Mouse (Mus musculus) lung, postnatal 14 days (tissue): Measurements from ENCODE around the gene Ubiad1.

Experiments used
- DNase-seq: peaks from one replicate; pipeline ENCODE4 v3.0.0; 2021

Ubiad1 gene

DNA sequence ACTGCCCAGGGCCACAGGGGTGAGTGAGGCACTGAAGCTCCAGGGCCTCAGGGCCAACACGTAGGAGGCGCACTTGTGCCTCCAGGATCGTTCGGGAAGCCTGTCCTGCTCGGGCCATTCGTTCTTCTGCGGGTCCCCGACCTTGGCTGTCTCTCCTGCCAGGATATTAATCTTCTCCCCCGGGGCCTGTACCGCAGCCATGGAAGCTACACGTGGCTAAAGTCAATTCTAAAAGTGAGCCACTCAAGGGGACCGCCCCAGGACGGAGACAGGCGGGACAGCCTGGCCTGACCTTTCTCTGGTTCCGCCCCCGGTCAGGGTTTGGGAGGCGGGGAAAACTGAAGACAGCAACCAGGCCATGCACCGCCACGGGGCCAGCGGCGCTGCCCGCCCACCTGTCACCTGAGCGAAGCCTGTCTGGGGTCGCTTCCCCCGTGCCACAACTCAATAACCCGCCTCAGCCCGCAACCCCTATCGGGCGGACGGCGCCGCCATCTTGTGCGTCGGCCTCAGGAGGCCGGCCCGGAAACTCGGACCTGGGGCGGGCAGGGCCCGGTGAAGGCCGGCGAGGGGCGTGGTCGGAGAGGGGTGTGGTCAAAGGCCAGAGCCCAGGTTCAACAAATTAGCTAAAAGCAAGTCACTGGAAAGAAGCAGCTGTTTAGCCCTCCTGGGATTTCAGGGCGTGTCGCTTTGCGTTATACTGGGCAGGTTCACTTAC is at the start of gene Ubiad1:
Gene Ubiad1, minus strand, starts transcription at position 522 of the 718 bp plus-strand sequence.
- DNase-seq: peak; percentile 87

DNA sequence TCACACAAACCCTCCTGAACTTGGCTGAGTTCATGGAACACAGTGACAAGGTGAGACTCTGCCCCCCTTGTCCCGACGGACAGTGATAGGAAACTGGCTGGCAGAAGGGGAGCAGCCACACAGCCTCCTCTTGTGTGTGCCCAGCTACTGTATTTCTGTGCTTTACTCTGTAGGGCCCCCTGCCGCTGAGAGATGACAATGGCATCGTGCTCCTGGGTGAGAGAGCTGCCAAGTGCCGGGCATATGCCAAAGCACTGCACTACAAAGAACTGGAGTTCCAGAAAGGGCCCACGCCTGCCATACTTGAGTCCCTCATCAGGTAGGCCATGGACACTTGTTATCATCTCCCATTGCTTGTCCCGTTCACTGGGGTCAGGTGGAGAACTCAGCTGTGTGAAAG is 46.9 kb upstream of the Ubiad1 start:
- no peak for DNase-seq

GRCm38 (mm10) chr4:148490502-148490901 is 45.9 kb upstream of the Ubiad1 start:
- peak; percentile 25 for DNase-seq

DNA sequence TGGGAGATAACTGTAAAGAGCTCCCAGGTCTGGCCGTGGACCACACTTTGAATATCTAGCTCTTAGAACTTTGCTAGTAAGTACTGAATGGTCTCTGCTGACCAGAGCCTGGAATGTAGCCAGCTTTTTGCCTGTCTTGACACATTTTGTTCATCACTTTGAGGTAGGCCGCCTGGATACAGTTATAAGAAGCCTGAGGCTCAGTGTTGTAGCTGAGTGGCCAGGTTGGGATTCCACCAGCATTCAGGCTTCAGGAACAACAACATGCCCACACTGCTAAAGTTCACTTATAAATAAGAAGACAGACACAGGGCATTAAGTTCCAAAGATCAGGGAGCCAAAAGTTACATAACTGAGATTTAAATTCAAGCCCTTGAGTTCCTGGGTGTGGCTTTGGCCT is 43.3 kb upstream of the Ubiad1 start:
- DNase-seq: no peak

GRCm38 (mm10) chr4:148484511-148484910 is 39.9 kb upstream of the Ubiad1 start:
- no peak for DNase-seq

DNA sequence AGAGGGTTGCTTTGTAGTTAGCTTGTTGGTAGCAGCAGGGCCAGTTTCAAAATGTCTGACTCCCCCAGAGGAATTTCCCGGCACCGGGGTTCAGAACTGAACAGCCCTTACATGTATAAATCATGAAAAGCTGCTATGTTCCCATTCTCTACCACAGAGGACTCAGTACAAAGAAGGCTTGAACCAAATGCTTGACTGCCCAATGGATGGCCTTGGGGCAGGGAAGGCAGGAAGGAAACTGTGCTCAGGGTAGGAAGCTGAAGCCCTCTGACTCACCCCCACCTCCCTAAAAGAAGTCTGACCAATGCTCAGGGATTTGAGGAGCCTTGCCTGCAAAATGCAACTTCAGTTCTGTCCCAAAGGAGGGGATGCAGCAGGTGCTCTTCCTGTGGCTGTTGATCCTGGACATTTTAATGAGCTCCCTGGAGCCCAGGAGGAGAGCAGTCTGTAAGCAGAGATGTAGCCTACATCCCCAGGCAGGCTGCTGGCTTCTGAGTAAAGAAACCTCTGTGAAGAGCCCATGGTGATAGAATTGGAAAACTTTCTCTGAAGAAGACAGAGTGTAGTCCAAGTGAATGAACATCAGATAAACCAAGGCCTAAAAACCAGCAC is 37.1 kb upstream of the Ubiad1 start:
- DNase-seq: no peak

GRCm38 (mm10) chr4:148480245-148480644 is 35.7 kb upstream of the Ubiad1 start:
- no peak for DNase-seq

- DNase-seq: no peak
These were observed 28.9 kb upstream of the Ubiad1 start for GRCm38 (mm10) chr4:148473496-148473895.

- no peak for DNase-seq
These were observed 28.0 kb upstream of the Ubiad1 start for GRCm38 (mm10) chr4:148472436-148473174.

- no peak for DNase-seq
These were observed 26.8 kb upstream of the Ubiad1 start for GRCm38 (mm10) chr4:148471363-148471806.

DNA sequence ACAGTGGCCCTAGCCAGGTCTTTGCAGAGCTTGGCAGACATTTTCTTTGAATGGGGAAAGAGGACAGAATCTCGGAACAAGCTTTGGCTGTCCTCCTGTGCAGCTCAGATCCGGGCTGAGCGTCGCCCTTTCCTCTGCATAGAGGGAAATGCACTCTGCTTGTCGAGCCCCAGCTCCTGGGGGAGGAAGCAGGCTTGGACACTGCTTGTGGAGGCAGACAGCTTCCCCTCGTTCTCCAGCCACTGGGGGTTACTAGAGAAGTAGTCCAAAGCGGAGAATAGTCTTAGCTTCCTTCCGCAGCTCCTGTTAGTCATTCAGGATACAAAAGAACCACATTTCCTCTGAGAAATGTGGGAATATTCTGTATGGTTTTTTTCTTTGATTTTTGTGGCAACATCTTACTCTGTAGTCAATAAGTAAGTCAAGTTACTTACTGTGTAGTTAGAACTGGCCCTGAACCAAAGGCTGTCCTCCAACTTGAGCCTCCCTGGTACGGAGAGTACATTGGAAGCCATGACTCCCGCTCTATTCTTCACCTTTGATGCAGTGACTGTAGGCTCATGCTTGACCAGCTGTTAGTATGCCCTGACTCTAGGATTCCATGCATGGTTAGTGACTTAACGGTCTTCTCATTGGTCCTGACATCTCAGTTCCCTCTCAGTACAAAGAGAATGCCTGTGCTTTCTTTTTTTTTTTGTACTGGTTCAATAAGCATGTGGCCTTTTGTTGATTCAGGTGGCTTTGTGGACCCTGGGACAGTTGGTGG is 25.1 kb upstream of the Ubiad1 start:
- no peak for DNase-seq

DNA sequence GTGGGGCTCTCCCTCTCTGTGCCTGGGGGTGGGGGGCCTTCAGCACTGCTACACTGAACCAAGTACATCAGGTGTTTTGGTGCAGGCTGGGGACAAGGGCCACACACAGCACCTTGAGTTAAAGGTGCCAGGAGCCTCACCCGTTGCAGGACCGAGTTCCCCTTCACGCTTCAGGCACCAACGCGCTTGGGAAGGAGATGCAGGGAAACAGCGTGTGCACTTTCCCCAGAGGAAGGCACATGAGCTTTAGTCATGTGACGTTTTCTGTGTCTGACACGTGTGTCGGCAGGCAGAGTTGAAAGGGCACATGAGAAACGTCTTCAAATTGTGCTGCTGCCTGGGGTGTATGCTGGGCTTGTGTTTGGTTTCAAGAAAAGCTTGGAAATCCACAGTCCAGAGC is 23.8 kb upstream of the Ubiad1 start:
- no peak for DNase-seq

- no peak for DNase-seq
These were observed 22.0 kb upstream of the Ubiad1 start for GRCm38 (mm10) chr4:148466511-148467079.

DNA sequence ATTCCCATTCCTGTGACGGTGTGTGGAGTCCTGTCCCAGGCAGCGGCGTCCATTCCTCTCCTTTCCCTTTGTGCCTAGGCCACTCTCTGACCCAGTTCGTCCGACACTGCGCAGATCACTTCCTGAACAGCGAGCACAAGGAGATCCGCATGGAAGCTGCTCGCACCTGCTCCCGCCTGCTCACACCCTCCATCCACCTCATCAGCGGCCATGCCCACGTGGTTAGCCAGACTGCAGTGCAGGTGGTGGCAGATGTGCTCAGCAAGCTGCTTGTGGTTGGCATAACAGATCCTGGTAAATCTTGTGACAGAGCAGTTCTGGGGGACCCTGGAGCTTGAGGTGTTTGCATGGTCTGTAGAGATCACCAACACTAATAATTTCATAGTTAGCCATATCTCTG is 20.3 kb upstream of the Ubiad1 start:
- DNase-seq: no peak

- DNase-seq: no peak
These were observed 19.7 kb upstream of the Ubiad1 start for GRCm38 (mm10) chr4:148464301-148464700.

- DNase-seq: peak; percentile 32
These were observed 18.8 kb upstream of the Ubiad1 start for GRCm38 (mm10) chr4:148463208-148463960.

DNA sequence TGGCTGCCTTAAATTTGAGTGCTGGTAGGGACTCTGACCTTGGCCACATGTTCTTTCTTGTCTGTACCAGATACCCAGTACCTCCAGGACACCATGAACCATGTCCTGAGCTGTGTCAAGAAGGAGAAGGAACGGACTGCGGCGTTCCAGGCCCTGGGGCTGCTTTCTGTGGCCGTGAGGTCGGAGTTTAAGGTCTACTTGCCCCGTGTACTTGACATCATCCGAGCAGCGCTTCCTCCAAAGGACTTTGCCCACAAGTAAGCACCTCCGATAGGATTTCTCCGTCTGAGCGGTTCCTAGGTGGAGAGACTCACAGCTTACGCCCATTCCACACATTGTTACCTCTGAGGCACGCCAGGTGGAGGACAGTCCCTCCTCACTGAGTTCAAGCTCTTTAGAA is 18.1 kb upstream of the Ubiad1 start:
- no peak for DNase-seq

- DNase-seq: no peak
These were observed 17.2 kb upstream of the Ubiad1 start for GRCm38 (mm10) chr4:148461772-148462171.

DNA sequence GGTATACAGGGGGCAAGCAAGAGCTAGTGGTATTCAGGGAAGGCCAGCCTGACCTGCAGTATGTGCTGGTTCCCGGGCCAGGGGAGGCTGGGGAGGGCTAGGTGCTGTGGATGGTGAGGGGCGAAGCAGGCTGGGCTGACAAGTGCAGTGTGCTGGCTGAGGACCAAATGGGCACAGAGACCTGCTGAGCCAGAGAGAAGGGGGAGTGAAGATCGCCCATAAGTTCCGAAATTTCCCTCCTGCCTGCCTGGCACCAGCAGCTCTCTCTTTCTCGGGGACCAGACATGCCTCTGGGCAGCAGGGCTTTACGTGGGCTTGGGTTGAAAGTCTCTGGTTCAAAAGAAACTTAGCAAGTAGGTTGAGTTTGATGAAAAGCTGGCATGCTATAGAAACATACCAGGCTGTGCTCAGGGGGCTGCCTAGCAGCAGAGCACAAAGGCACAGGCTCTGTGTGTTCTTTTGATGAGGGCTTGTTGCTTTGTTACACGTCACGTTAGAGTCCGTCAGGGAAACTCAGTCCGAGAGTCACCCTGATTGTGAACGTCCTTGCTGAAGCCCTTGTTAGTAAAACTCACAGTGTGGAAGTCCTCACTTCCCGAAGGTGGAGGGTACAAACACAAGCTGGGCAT is 16.2 kb upstream of the Ubiad1 start:
- no peak for DNase-seq

GRCm38 (mm10) chr4:148455477-148456025 is 11.0 kb upstream of the Ubiad1 start:
- DNase-seq: no peak

DNA sequence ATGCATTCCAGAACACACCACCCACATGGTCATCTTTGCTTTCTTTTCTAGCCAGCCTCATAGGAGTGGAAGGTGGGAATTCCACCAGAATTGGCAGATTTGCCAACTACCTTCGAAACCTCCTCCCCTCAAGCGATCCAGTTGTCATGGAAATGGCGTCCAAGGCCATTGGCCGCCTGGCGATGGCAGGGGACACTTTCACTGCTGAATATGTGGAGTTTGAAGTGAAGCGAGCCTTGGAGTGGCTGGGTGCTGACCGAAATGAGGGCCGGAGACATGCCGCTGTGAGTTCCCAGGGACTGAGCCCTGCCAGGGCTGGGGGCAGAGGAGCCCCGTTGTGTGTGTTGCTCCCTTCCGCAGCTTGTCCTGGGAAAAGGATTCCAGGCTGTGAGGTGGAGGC is 9.1 kb upstream of the Ubiad1 start:
- no peak for DNase-seq
